In the genomic region with DNA sequence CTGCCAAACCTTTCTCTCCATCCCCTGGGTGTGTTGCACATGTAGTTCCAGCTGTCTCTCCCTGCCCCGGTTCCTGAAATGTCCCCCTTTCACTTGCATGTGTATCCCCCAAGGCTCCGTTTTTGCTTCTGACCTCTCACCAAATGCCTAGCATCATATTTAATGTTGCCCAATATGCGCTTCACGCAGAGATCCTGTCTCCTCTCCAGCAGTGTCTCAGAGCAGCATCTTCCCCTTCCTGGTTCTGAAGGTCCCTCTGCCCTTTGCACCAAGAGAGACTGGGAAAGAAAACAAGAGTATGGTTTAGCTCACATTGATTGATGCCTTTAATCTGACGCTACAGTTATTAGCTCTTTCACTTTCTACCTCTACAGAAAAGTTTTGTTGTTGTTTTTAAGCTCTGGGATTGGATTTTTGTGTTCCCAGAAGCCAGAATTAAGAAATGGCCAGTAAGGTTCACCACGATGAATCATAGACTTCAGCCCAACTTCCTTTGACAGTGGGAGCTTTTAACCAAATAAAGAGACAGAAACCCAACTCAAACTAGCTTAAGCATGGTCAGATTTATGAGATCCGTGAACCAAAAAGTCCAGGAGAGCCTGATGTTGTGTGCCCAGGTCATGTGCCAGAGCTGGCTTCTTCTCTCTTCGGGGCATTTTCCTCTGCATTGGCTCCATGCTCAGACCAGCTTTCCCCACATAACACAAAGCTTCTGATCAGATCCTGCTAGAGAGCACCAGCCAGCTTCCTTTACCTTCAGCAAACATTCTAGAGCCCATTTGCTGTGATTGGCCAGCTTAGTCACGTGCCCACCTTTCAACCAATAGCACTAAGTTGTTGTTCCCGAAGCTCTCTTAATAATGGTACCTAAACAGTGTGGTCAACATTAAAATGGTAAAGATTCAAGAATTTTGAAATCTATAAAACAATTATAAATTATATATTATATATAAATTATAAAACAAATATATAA, we compare ENCODE assay signal across 2 mouse cellular contexts.
TF ChIP-seq lines count a peak whose summit lies in the region.

No protein-coding gene starts in this region.

TF ChIP-seq in MEL, 35 proteins besides CTCF, POLR2A, EP300 and RAD21:
- TF ChIP-seq ZC3H11A (IDR thresholded peaks at IDR 0.05; ENCODE audit: low read depth, low read length) (no peak), MAX (IDR thresholded peaks at IDR 0.05; ENCODE audit: low read length) (peak; percentile 74), USF1 (IDR thresholded peaks at IDR 0.05; ENCODE audit: low read depth, low read length) (peak; percentile 92), USF2 (IDR thresholded peaks at IDR 0.05; ENCODE audit: borderline replicate concordance in 1 of 2, insufficient read depth in 1 of 2, low read depth in 1 of 2, low read length in 2 of 2) (peak in 1 of 2 experiments; percentile 69; a peak in 3 of 4 replicates)

TF ChIP-seq in myocyte, 11 proteins besides CTCF, POLR2A, EP300 and RAD21:
- no peak for TF ChIP-seq E2F4 (IDR thresholded peaks at IDR 0.05; ENCODE audit: insufficient read depth)
- peak; percentile 83 for TF ChIP-seq USF1 (IDR thresholded peaks at IDR 0.05; ENCODE audit: low read depth)
TF ChIP-seq in myocyte: peak in this region for 1.
